Mouse (Mus musculus): ENCODE measurements around the gene Pip5kl1. TPM values are rescaled to one million over a fixed set of nuclear protein-coding genes. Genes with fewer than 3 reads are reported as not detected.

Gene Pip5kl1
- polyA plus RNA-seq, 1 experiment: not detected

DNA sequence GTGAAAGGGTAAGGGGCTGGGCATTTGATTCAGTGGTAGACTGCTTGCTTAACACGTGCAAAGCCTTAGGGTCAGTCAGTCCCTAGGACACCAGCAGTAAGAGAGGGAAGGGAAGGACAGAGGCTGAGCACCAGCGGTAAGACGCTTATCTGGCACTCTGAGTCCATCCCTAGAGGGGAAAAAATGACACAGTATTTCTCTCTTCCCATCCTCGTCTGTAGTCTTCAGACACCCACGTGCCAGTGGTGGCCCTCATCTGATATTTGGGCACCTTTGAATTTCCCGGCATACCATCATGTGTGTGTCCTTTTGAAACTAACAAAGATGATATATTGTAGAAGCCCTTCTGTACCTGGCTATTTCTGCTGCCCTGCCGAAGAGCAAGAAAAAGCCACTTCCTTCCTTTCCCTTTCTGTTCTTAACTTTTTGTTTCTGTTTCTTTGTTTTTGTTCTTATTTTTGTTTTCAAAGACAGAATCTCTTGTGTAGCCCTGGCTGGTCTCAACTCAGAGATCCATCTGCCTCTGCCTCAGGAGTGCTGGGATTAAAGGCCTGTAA is 20.9 kb upstream of the Pip5kl1 start:
- H3K4me1 ChIP-seq (ENCODE audit: control insufficient read depth, insufficient read depth, low read length): peaks cover 5% of the 10 kb centered on the region
- 6% methylated on average over 7 of the region's 7 CpGs for WGBS
- H3K4me3 ChIP-seq (replicated peaks; ENCODE audit: control insufficient read depth, low read depth, low read length): no peak overlapping the region
- no peak for TF ChIP-seq POLR2A (IDR thresholded peaks at IDR 0.05; ENCODE audit: borderline replicate concordance, control insufficient read depth, low read depth, low read length)
- TF ChIP-seq CTCF (IDR thresholded peaks at IDR 0.05; ENCODE audit: control insufficient read depth, insufficient read depth, low read length): no peak
- H3K27ac ChIP-seq (ENCODE audit: control insufficient read depth, insufficient read depth, low read depth, low read length, poor library complexity): peak overlapping the region; percentile 64; the same call in 1 of the 2 replicates

GRCm38 (mm10) chr2:32555484-32555883 is 19.1 kb upstream of the Pip5kl1 start:
- whole genome bisulfite sequencing: 55% methylated on average over 4 of the region's 4 CpGs
- Histone ChIP-seq H3K4me3 (replicated peaks; ENCODE audit: control insufficient read depth, low read depth, low read length) (no peak overlapping the region), H3K4me1 (ENCODE audit: control insufficient read depth, insufficient read depth, low read length) (peaks cover 5% of the 10 kb centered on the region), H3K27ac (ENCODE audit: control insufficient read depth, insufficient read depth, low read depth, low read length, poor library complexity) (no peak overlapping the region)
- TF ChIP-seq POLR2A (IDR thresholded peaks at IDR 0.05; ENCODE audit: borderline replicate concordance, control insufficient read depth, low read depth, low read length) (no peak), CTCF (IDR thresholded peaks at IDR 0.05; ENCODE audit: control insufficient read depth, insufficient read depth, low read length) (no peak)

GRCm38 (mm10) chr2:32556019-32556418 is 18.6 kb upstream of the Pip5kl1 start:
- Histone ChIP-seq H3K4me1 (ENCODE audit: control insufficient read depth, insufficient read depth, low read length) (peaks cover 5% of the 10 kb centered on the region), H3K4me3 (replicated peaks; ENCODE audit: control insufficient read depth, low read depth, low read length) (no peak overlapping the region), H3K27ac (ENCODE audit: control insufficient read depth, insufficient read depth, low read depth, low read length, poor library complexity) (no peak overlapping the region)
- 57% methylated on average over 7 of the region's 7 CpGs for WGBS
- TF ChIP-seq CTCF (IDR thresholded peaks at IDR 0.05; ENCODE audit: control insufficient read depth, insufficient read depth, low read length) (no peak), POLR2A (IDR thresholded peaks at IDR 0.05; ENCODE audit: borderline replicate concordance, control insufficient read depth, low read depth, low read length) (no peak)

DNA sequence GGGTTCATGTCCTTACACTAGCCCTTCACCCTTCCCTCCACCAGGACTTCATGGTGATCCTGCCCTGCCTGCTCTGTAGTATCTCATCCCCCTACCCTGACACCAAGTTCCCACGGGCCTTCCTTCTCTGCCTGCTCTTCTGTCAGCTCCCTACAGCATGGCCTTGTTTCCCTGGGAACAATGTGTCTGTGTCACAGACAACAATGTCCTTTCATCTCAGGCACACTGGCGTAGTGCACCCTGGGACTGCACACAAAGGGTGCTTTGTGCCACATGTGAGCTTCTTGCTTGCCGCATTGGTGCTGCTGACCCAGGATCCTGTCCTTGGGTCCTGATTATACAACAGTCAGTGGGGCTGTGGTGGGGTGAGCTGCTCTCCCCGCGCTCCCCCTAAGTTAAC is 15.0 kb upstream of the Pip5kl1 start:
- 89% methylated on average over 5 of the region's 5 CpGs for WGBS
- no peak overlapping the region for H3K4me3 ChIP-seq (replicated peaks; ENCODE audit: control insufficient read depth, low read depth, low read length)
- no peak overlapping the region for H3K27ac ChIP-seq (ENCODE audit: control insufficient read depth, insufficient read depth, low read depth, low read length, poor library complexity)
- H3K4me1 ChIP-seq (ENCODE audit: control insufficient read depth, insufficient read depth, low read length): no peaks in the 10 kb centered on the region
- TF ChIP-seq CTCF (IDR thresholded peaks at IDR 0.05; ENCODE audit: control insufficient read depth, insufficient read depth, low read length): no peak
- TF ChIP-seq POLR2A (IDR thresholded peaks at IDR 0.05; ENCODE audit: borderline replicate concordance, control insufficient read depth, low read depth, low read length): no peak

- Histone ChIP-seq H3K27ac (ENCODE audit: control insufficient read depth, insufficient read depth, low read depth, low read length, poor library complexity) (no peak overlapping the region), H3K4me3 (replicated peaks; ENCODE audit: control insufficient read depth, low read depth, low read length) (no peak overlapping the region), H3K4me1 (ENCODE audit: control insufficient read depth, insufficient read depth, low read length) (no peaks in the 10 kb centered on the region)
- TF ChIP-seq POLR2A (IDR thresholded peaks at IDR 0.05; ENCODE audit: borderline replicate concordance, control insufficient read depth, low read depth, low read length) (no peak), CTCF (IDR thresholded peaks at IDR 0.05; ENCODE audit: control insufficient read depth, insufficient read depth, low read length) (peak; percentile 84)
- 43% methylated on average over 4 of the region's 4 CpGs for WGBS
These were observed 8.0 kb upstream of the Pip5kl1 start for GRCm38 (mm10) chr2:32566536-32567063.

GRCm38 (mm10) chr2:32568149-32568548 is 6.4 kb upstream of the Pip5kl1 start:
- 67% methylated on average over 5 of the region's 5 CpGs for WGBS

DNA sequence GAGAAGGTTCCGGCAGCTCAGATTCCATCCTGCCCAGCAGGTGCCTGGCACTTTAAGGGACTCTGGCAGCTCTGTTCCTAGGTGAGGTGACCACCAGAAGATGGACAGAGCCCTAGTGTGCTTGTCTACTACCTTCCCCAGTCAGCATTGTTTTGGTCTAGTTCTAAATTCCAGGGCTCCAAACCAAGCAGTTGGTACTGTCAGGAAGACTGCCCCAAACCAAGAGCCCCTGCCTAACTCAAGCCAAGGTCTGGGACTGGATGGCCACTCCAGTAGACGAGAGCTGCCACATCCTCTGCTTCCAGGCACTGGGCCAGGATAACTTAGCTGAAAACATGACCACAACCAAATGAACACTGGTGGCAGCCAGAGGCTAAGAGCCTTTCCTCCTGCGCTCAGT is 5.7 kb upstream of the Pip5kl1 start:
- TF ChIP-seq POLR2A (IDR thresholded peaks at IDR 0.05; ENCODE audit: borderline replicate concordance, control insufficient read depth, low read depth, low read length): no peak
- no peak for TF ChIP-seq CTCF (IDR thresholded peaks at IDR 0.05; ENCODE audit: control insufficient read depth, insufficient read depth, low read length)
- no peak overlapping the region for H3K4me3 ChIP-seq (replicated peaks; ENCODE audit: control insufficient read depth, low read depth, low read length)

More at GRCm38 (mm10) chr2:32568149-32568548, 6.4 kb upstream of the Pip5kl1 start:
- Histone ChIP-seq H3K4me1 (ENCODE audit: control insufficient read depth, insufficient read depth, low read length) (no peaks in the 10 kb centered on the region), H3K4me3 (replicated peaks; ENCODE audit: control insufficient read depth, low read depth, low read length) (no peak overlapping the region), H3K27ac (ENCODE audit: control insufficient read depth, insufficient read depth, low read depth, low read length, poor library complexity) (no peak overlapping the region)
- TF ChIP-seq POLR2A (IDR thresholded peaks at IDR 0.05; ENCODE audit: borderline replicate concordance, control insufficient read depth, low read depth, low read length): no peak
- no peak for TF ChIP-seq CTCF (IDR thresholded peaks at IDR 0.05; ENCODE audit: control insufficient read depth, insufficient read depth, low read length)

GRCm38 (mm10) chr2:32570698-32571494 is 3.7 kb upstream of the Pip5kl1 start, which contains the start of gene Dpm2:
TSS of gene Dpm2 (plus strand) at chr2:32570858.
- Histone ChIP-seq H3K4me1 (ENCODE audit: control insufficient read depth, insufficient read depth, low read length) (no peaks in the 10 kb centered on the region), H3K27ac (ENCODE audit: control insufficient read depth, insufficient read depth, low read depth, low read length, poor library complexity) (peak within 1 kb of the TSS; percentile 39), H3K4me3 (replicated peaks; ENCODE audit: control insufficient read depth, low read depth, low read length) (peak within 1 kb of the TSS; percentile 83)
- no peak for TF ChIP-seq CTCF (IDR thresholded peaks at IDR 0.05; ENCODE audit: control insufficient read depth, insufficient read depth, low read length)
- peak; percentile 52; the same call in 1 of the 2 replicates for TF ChIP-seq POLR2A (IDR thresholded peaks at IDR 0.05; ENCODE audit: borderline replicate concordance, control insufficient read depth, low read depth, low read length)
- WGBS: under 1% methylated on average over 36 of the region's 36 CpGs

More for the DNA sequence above, 5.7 kb upstream of the Pip5kl1 start:
- H3K4me1 ChIP-seq (ENCODE audit: control insufficient read depth, insufficient read depth, low read length): no peaks in the 10 kb centered on the region
- no peak overlapping the region for H3K27ac ChIP-seq (ENCODE audit: control insufficient read depth, insufficient read depth, low read depth, low read length, poor library complexity)
- 84% methylated on average over 3 of the region's 3 CpGs for WGBS

Data from bone marrow, adult 2 months (tissue).